Comparison of ENCODE assay signal across 15 mouse cellular contexts in the genomic region with DNA sequence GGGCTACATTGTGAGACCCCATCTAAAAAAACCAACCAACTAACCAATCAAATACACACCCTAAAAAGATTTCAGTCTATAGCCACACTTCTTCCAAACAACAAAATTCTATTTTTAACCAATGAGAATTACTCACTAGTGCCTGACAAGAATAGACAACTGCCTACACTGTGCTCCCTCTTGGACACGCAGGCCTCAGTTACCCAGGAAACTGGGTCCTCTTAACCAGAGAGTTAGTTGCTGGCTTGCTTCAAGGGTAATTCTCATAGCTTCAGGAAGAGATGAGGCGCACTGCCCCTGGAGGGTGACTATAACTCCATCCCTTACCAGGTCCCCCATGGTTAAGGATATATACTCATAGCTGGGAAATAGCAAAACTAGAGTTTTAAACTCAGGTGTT.
DNase-seq lines count a peak whose midpoint lies in the region.
"Had no signal": no experiment of that assay in that cellular context is flagged by ENCODE, and none has a peak within 500 bp of the region (broad histone marks: within the 10 kb centered on the region; RNA-seq: fewer than 3 reads in every experiment).

No protein-coding gene starts in this region.

- DNase-seq in frontal cortex, adult 2 months (ENCODE audit: extremely low spot score in 1 of 2, low spot score in 1 of 2), result peak; percentile 21 to 59
- no peak for DNase-seq in frontal cortex, postnatal 10 days (ENCODE audit: low spot score in 2 of 2)
- DNase-seq in layer of hippocampus, adult 9-11 months, result peak; percentile 48
- DNase-seq in layer of hippocampus, adult 8-10 months (ENCODE audit: low spot score in 2 of 2), result no peak
- peak; percentile 43 for DNase-seq in right cerebral cortex, adult 18-20 months
- DNase-seq in right cerebral cortex, postnatal 4 days, result no peak
- peak; percentile 35 to 67 for DNase-seq in left cerebral cortex, postnatal 14 days (ENCODE audit: low spot score in 2 of 2)
- no peak for DNase-seq in thymus, adult 18-20 months
- DNase-seq: adrenal gland, postnatal 10 days; cerebellum, adult 11-12 months; cerebellum, adult 9-10 months; cerebellum, postnatal 25 days; gastrocnemius, postnatal 36 days; heart, adult 11 months; heart, postnatal 14 days had no signal

- intact Hi-C loops in left cerebral cortex, postnatal 14 days (cut with DNase I), result no loop called here

Comparison
In these comparisons a context has a peak if more than half of its experiments do, and no peak if none do; other contexts are left out.
1. DNase-seq: peak in frontal cortex, adult 2 months (2 of 2), layer of hippocampus, adult 9-11 months (single experiment), right cerebral cortex, adult 18-20 months (single experiment) and left cerebral cortex, postnatal 14 days (2 of 2); none in frontal cortex, postnatal 10 days (0 of 2), layer of hippocampus, adult 8-10 months (0 of 2), right cerebral cortex, postnatal 4 days (single experiment) and thymus, adult 18-20 months (0 of 2).